ENCODE assay signal across 25 mouse cellular contexts in genomic region chr5:122507396-122507795, GRCm38 (mm10).
"Had no signal": no experiment of that assay in that cellular context is flagged by ENCODE, and none has a peak within 500 bp of the region (broad histone marks: within the 10 kb centered on the region; RNA-seq: fewer than 3 reads in every experiment).

No protein-coding gene starts in this region.

- H3K9me3 ChIP-seq: hindbrain, embryonic 12.5 days; intestine, embryonic 15.5 days; limb, embryonic 13.5 days; limb, embryonic 15.5 days had no signal

- ATAC-seq: hindbrain, embryonic 16.5 days; inflammation-experienced regulatory T-cells, adult 6 months; intestine, embryonic 15.5 days; liver, embryonic 12.5 days had no signal

- H3K27ac ChIP-seq: heart, adult 2 months; hindbrain, embryonic 10.5 days; hindbrain, embryonic 12.5 days; hindbrain, embryonic 14.5 days; intestine, embryonic 15.5 days; kidney, embryonic 15.5 days; kidney, postnatal 0 days; limb, embryonic 13.5 days; limb, embryonic 15.5 days; liver, embryonic 12.5 days; liver, embryonic 14.5 days had no signal

- H3K27me3 ChIP-seq: hindbrain, embryonic 12.5 days; intestine, embryonic 15.5 days; kidney, embryonic 15.5 days; limb, embryonic 13.5 days; limb, embryonic 15.5 days had no signal

- DNase-seq: gastrocnemius, postnatal 14 days; heart, adult 2 months; heart, postnatal 10 days; heart, postnatal 4 days; kidney, adult 11 months; kidney, adult 2 months; kidney, adult 9 months; kidney, postnatal 14 days; kidney, postnatal 36 days; layer of hippocampus, adult 9-11 months; layer of hippocampus, postnatal 36 days; left cerebral cortex, postnatal 4 days had no signal

- H3K4me2 ChIP-seq: heart, embryonic 11.5 days; hindbrain, embryonic 12.5 days; hindbrain, embryonic 14.5 days; intestine, embryonic 15.5 days; kidney, embryonic 15.5 days; limb, embryonic 13.5 days; limb, embryonic 15.5 days; liver, embryonic 12.5 days had no signal

- H3K4me3 ChIP-seq: heart, adult 2 months; hindbrain, embryonic 10.5 days; hindbrain, embryonic 12.5 days; intestine, embryonic 15.5 days; kidney, embryonic 15.5 days; limb, embryonic 13.5 days; limb, embryonic 15.5 days; liver, embryonic 12.5 days had no signal

- H3K9ac ChIP-seq: hindbrain, embryonic 12.5 days; hindbrain, embryonic 14.5 days; intestine, embryonic 15.5 days; kidney, embryonic 15.5 days; limb, embryonic 13.5 days; limb, embryonic 15.5 days; liver, embryonic 12.5 days; liver, embryonic 14.5 days had no signal

- H3K36me3 ChIP-seq: hindbrain, embryonic 10.5 days; hindbrain, embryonic 12.5 days; intestine, embryonic 15.5 days; kidney, embryonic 15.5 days; limb, embryonic 13.5 days; limb, embryonic 15.5 days; liver, embryonic 12.5 days had no signal
